Mouse (Mus musculus) liver, embryonic 14.5 days (tissue): ENCODE data around the gene Pole2. TPM values are rescaled to one million over a fixed set of nuclear protein-coding genes. Genes with fewer than 3 reads are reported as not detected.

Source experiments
- ATAC-seq: fragments of 200-750 bp; cut with Nextera tagmentation; 2 replicates; pipeline ENCODE4 v1.8.0; 2017; ENCODE audit warnings: moderate number of reproducible peaks, mild to moderate bottlenecking, moderate library complexity; ENCODE audit not compliant: insufficient read depth
- DNase-seq, 3 experiments: peaks; one replicate each; pipeline ENCODE4 v3.0.0-alpha.2; 2012 to 2013; ENCODE audit warnings: low read depth in 3 of 3, low spot score in 3 of 3
- H3K27ac ChIP-seq: fragments of 300-500 bp; sonication (generic); 2 replicates; pipeline ENCODE4 v1.5.1; 2014; ENCODE audit warnings: moderate library complexity, mild to moderate bottlenecking, control low read depth, inconsistent platforms
- H3K27me3 ChIP-seq: fragments of 300-500 bp; sonication (generic); 2 replicates; pipeline ENCODE4 v1.6.1; 2014; ENCODE audit warnings: mild to moderate bottlenecking, low read length, moderate library complexity; ENCODE audit not compliant: control insufficient read depth, insufficient read depth
- H3K36me3 ChIP-seq: fragments of 300-500 bp; sonication (generic); replicated peaks from 2 replicates; pipeline ENCODE4 v1.6.1; 2014; ENCODE audit warnings: low read depth; ENCODE audit not compliant: control insufficient read depth, insufficient read depth
- H3K4me1 ChIP-seq, 2 experiments: fragments of 200-500 bp in 1 of 2; fragments of 300-500 bp in 1 of 2; sonication (generic) in 1 of 2; replicated peaks; 2 replicates each; pipeline ENCODE4 v1.6.1; 2012 to 2014; ENCODE audit warnings: antibody characterized with exemption in 1 of 2, inconsistent platforms in 1 of 2, low read length in 1 of 2; ENCODE audit not compliant: control insufficient read depth in 2 of 2, insufficient read depth in 2 of 2
- H3K4me2 ChIP-seq: fragments of 300-500 bp; sonication (generic); 2 replicates; pipeline ENCODE4 v1.6.1; 2014; ENCODE audit warnings: low read depth, mild to moderate bottlenecking, control low read depth, moderate library complexity
- H3K4me3 ChIP-seq, 2 experiments: fragments of 200-500 bp in 1 of 2; fragments of 300-500 bp in 1 of 2; sonication (generic) in 1 of 2; 2 replicates each; pipeline ENCODE4 v1.5.1; 2012 to 2014; ENCODE audit warnings: low read depth in 2 of 2, low read length in 2 of 2, mild to moderate bottlenecking in 2 of 2, control low read depth in 1 of 2, inconsistent platforms in 1 of 2, moderate library complexity in 1 of 2; ENCODE audit not compliant: insufficient read depth in 1 of 2
- H3K9ac ChIP-seq: fragments of 300-500 bp; sonication (generic); replicated peaks from 2 replicates; pipeline ENCODE4 v1.6.1; 2014; ENCODE audit warnings: mild to moderate bottlenecking, control low read depth, moderate library complexity
- H3K9me3 ChIP-seq: fragments of 300-500 bp; sonication (generic); 2 replicates; pipeline ENCODE4 v1.6.1; 2016; ENCODE audit warnings: low read length, mixed read lengths; ENCODE audit not compliant: control insufficient read depth
- CTCF ChIP-seq: IDR thresholded peaks from 2 replicates; pipeline ENCODE4 v1.5.1; 2016; ENCODE audit warnings: antibody characterized with exemption, low read depth, control low read depth
- EP300 ChIP-seq: IDR thresholded peaks from 2 replicates; pipeline ENCODE4 v1.6.1; 2016; ENCODE audit warnings: antibody characterized with exemption, low read depth
- WGBS: fragments of 180-500 bp; shearing (Covaris S2); extraction: QIAGEN DNeasy Blood & Tissue Kit; methylation state at CpG from one replicate; pipeline ENCODE4 v1.1.7; 2014; ENCODE audit not compliant: insufficient replicate concordance; 5-methylcytosine and 5-hydroxymethylcytosine counted together
- polyA plus RNA-seq, 2 experiments: library from polyadenylated mRNA; depleted of rRNA in 1 of 2; stranded (reverse) in 1 of 2; unstranded in 1 of 2; fragments of >200 nt; fragmentation: Nextera tagmentation in 1 of 2; extraction: Ambion mirVana in 1 of 2; gene quantifications; 2 replicates each; pipeline versions ENCODE4 v1.2.1 to v1.2.3; 2012 to 2014

The Pole2 gene
- polyA plus RNA-seq, 2 experiments = 25.6 to 25.8 TPM

DNA sequence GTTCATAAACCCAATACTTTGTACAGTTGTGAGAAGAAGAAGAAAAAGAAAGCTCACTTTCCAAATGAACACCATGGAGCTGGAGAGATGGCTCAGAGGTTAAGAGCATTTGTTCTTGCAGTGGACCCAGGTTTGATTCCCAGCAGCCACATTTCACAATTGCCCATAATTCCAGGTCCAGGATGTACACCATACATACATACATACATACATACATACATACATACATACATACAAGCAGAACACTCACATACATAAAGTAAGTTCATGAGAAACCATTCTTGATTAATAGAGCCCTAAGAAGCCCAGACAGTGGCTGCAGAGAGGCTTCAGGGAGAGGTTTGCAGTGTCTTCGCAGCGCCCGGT lies 13.4 kb upstream of the Pole2 start:
- no peaks in the 10 kb centered on the region for H3K36me3 ChIP-seq
- peak overlapping the region; percentile 64 to 74 for H3K4me3 ChIP-seq
- DNase-seq (no peak), ATAC-seq (no peak)
- H3K4me1 ChIP-seq = peaks cover 5 to 8% of the 10 kb centered on the region in 2 experiments; a peak in 3 of 4 replicates
- no peaks in the 10 kb centered on the region for H3K27me3 ChIP-seq
- no peaks in the 10 kb centered on the region for H3K9me3 ChIP-seq
- no peak for TF ChIP-seq CTCF
- TF ChIP-seq EP300 = no peak
- H3K27ac ChIP-seq = no peak overlapping the region
- 0% methylated on average over 3 of the region's 3 CpGs for WGBS
- peak overlapping the region; percentile 82 for H3K9ac ChIP-seq
- H3K4me2 ChIP-seq = peak overlapping the region; percentile 96

DNA sequence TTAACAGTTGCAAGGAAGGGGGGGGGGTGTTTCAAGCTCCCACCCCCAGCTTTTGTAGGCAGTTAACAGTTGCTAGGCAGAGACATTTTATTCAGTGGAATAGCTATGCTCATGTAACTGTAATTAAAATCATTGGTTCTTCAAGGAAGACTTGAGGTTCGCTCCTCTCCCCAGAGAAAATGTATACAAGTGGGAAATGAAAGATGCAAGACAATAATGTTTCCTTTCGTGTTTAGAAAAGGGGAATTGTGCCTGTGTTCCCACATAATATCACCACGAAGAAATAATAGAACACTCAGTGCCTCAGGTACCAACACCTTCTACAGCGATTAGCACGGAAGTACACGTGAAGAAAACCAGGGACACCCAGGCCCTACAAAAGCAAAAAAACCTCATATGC lies 12.9 kb upstream of the Pole2 start, which contains the start of gene Klhdc1:
TSS of gene Klhdc1 (plus strand) at position 301 of the 400 bp plus-strand sequence.
- Histone ChIP-seq H3K27ac (no peak within 1 kb of the TSS), H3K9me3 (no peaks in the 10 kb centered on the region), H3K9ac (peak within 1 kb of the TSS; percentile 82), H3K4me2 (peak within 1 kb of the TSS; percentile 96), H3K4me3 (peak within 1 kb of the TSS; percentile 64 to 74), H3K36me3 (no peaks in the 10 kb centered on the region), H3K27me3 (no peaks in the 10 kb centered on the region), H3K4me1 (peaks cover 5 to 8% of the 10 kb centered on the region in 2 experiments; a peak in 3 of 4 replicates)
- WGBS = 58% methylated on average over 6 of the region's 6 CpGs
- TF ChIP-seq CTCF = no peak
- TF ChIP-seq EP300 = no peak
- no peak for ATAC-seq
- no peak for DNase-seq

DNA sequence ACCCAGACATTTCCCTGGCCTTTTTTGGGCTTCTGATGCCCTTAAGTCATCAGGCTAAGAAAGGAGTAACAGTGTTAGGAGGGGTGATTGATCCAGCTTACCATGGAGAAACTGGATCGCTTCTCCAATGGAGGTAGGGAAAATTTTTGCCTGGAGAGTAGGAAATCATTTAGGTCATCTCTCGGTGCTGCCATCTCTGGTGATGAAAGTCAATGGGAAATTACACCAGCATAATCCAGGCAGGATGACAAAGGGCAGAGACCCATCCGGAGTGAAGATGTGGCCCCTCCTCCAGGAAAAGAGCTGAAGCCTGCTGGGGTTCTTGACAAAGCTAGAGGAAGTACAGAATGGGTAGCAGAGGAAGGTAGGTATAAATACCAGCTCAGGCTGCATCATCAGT lies 10.3 kb upstream of the Pole2 start:
- Histone ChIP-seq H3K27me3 (no peaks in the 10 kb centered on the region), H3K9me3 (no peaks in the 10 kb centered on the region), H3K27ac (no peak overlapping the region), H3K4me3 (no peak overlapping the region), H3K9ac (no peak overlapping the region), H3K4me2 (no peak overlapping the region), H3K4me1 (peaks cover 5 to 8% of the 10 kb centered on the region in 2 experiments; a peak in 3 of 4 replicates), H3K36me3 (no peaks in the 10 kb centered on the region)
- no peak for ATAC-seq
- no peak for DNase-seq
- TF ChIP-seq EP300 (no peak), CTCF (no peak)
- WGBS = 22% methylated on average over 3 of the region's 3 CpGs

DNA sequence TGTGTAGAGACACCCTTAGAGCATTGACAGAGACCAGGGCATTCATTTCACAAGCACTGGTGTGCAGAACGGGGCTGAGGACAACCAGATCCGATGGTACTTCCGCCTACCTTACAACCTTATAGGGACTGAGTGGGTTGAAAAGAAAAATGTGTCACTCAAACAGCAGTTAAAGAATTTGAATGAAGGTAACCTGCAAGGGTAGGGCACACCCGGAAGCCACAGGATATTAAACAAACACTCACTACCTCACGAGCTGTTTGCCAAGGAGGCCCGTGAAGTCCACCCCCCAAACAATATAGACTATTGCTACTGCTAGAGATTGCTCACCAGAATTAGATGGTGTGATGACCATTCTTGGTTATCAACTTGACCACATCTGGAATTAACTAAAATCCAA lies 7.8 kb upstream of the Pole2 start:
- TF ChIP-seq CTCF (no peak), EP300 (no peak)
- 81% methylated on average over 6 of the region's 6 CpGs for WGBS
- ATAC-seq = no peak

DNA sequence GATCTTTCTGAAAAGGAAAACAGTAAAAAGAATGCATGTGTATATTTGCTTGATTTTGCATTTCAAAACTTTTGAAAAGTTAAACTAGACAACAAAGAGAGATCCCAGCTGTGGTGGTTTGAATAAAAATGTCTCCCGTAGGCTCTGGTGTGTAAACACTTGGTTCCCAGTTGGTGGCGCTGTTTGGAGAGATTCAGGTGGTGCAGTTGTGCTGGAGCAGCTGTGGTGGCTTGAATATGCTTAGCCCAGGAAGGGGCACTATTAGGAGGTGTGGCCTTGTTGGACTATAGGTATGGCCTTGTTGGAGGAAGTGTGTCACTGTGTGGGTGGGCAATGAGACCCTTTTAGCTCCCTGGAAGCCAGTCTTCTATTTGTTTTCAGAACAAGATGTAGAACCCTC lies 1.3 kb upstream of the Pole2 start:
- 55% methylated on average over 2 of the region's 2 CpGs for WGBS
- peaks cover 15% of the 10 kb centered on the region for H3K36me3 ChIP-seq
- DNase-seq = peak; percentile 35 to 45 (median 38)
- no peak overlapping the region for H3K4me3 ChIP-seq
- no peaks in the 10 kb centered on the region for H3K27me3 ChIP-seq
- H3K9me3 ChIP-seq = no peaks in the 10 kb centered on the region
- H3K4me1 ChIP-seq = peaks cover 6 to 14% of the 10 kb centered on the region in 2 experiments
- TF ChIP-seq EP300 = no peak
- peak; percentile 69 for TF ChIP-seq CTCF
- no peak overlapping the region for H3K4me2 ChIP-seq
- no peak overlapping the region for H3K27ac ChIP-seq
- ATAC-seq = no peak
- no peak overlapping the region for H3K9ac ChIP-seq

More for the DNA sequence above, 7.8 kb upstream of the Pole2 start:
- Histone ChIP-seq H3K27me3 (no peaks in the 10 kb centered on the region), H3K27ac (no peak overlapping the region), H3K36me3 (no peaks in the 10 kb centered on the region), H3K4me1 (no peaks in the 10 kb centered on the region), H3K4me2 (no peak overlapping the region), H3K4me3 (no peak overlapping the region), H3K9ac (no peak overlapping the region), H3K9me3 (no peaks in the 10 kb centered on the region)
- DNase-seq = no peak
